Mouse (Mus musculus) liver, embryonic 13.5 days (tissue): ENCODE data around the gene Kcnh1. TPM values are rescaled to one million over a fixed set of nuclear protein-coding genes. Genes with fewer than 3 reads are reported as not detected.

Experiments used
- ATAC-seq: fragments of 200-750 bp; cut with Nextera tagmentation; 2 replicates; pipeline ENCODE4 v1.8.0; 2017; ENCODE audit warnings: low read depth, mild to moderate bottlenecking, moderate number of reproducible peaks, moderate library complexity
- DNase-seq: peaks from one replicate; pipeline ENCODE4 v3.0.0; 2022
- H3K27ac ChIP-seq: fragments of 300-500 bp; sonication (generic); 2 replicates; pipeline ENCODE4 v1.5.1; 2015; ENCODE audit warnings: moderate library complexity, mild to moderate bottlenecking, inconsistent platforms
- H3K27me3 ChIP-seq: fragments of 300-500 bp; sonication (generic); 2 replicates; pipeline ENCODE4 v1.6.1; 2015; ENCODE audit warnings: mild to moderate bottlenecking, inconsistent platforms
- H3K36me3 ChIP-seq: fragments of 300-500 bp; sonication (generic); 2 replicates; pipeline ENCODE4 v1.6.1; 2015; ENCODE audit warnings: mild to moderate bottlenecking, inconsistent platforms
- H3K4me1 ChIP-seq: fragments of 300-500 bp; sonication (generic); replicated peaks from 2 replicates; pipeline ENCODE4 v1.6.1; 2015; ENCODE audit warnings: inconsistent platforms
- H3K4me2 ChIP-seq: fragments of 300-500 bp; sonication (generic); 2 replicates; pipeline ENCODE4 v1.6.1; 2015; ENCODE audit warnings: inconsistent platforms, mild to moderate bottlenecking, moderate library complexity
- H3K4me3 ChIP-seq: fragments of 300-500 bp; sonication (generic); replicated peaks from 2 replicates; pipeline ENCODE4 v1.5.1; 2015; ENCODE audit warnings: mild to moderate bottlenecking, inconsistent platforms
- H3K9ac ChIP-seq: fragments of 300-500 bp; sonication (generic); 2 replicates; pipeline ENCODE4 v1.6.1; 2015; ENCODE audit warnings: mild to moderate bottlenecking, inconsistent platforms
- H3K9me3 ChIP-seq: fragments of 300-500 bp; sonication (generic); replicated peaks from 2 replicates; pipeline ENCODE4 v1.6.1; 2016; ENCODE audit warnings: inconsistent platforms
- WGBS: fragments of 180-500 bp; shearing (Covaris S2); methylation state at CpG from one replicate; pipeline ENCODE4 v1.1.7; 2015; ENCODE audit not compliant: insufficient replicate concordance; 5-methylcytosine and 5-hydroxymethylcytosine counted together
- polyA plus RNA-seq: library from polyadenylated mRNA; unstranded; fragments of >200 nt; fragmentation: Nextera tagmentation; extraction: Ambion mirVana; gene quantifications from 2 replicates; pipeline ENCODE4 v1.2.1, GENCODE M21; 2015

Kcnh1 gene
- polyA plus RNA-seq, 1 experiment from 2014 or later = 0.02 TPM

- 65% methylated on average over 6 of the region's 6 CpGs for WGBS
- DNase-seq (no peak), ATAC-seq (no peak)
- Histone ChIP-seq H3K4me1 (no peaks in the 10 kb centered on the region), H3K27ac (no peak overlapping the region), H3K4me2 (no peak overlapping the region), H3K4me3 (no peak overlapping the region), H3K9me3 (no peaks in the 10 kb centered on the region), H3K36me3 (no peaks in the 10 kb centered on the region), H3K9ac (no peak overlapping the region), H3K27me3 (no peaks in the 10 kb centered on the region)
Measured at GRCm38 (mm10) chr1:192266956-192267355, 76.4 kb downstream of the Kcnh1 start.

GRCm38 (mm10) chr1:192268878-192269277 lies 78.3 kb downstream of the Kcnh1 start:
- Histone ChIP-seq H3K4me3 (no peak overlapping the region), H3K27ac (no peak overlapping the region), H3K4me1 (no peaks in the 10 kb centered on the region), H3K9ac (no peak overlapping the region), H3K4me2 (no peak overlapping the region), H3K36me3 (no peaks in the 10 kb centered on the region), H3K27me3 (no peaks in the 10 kb centered on the region), H3K9me3 (no peaks in the 10 kb centered on the region)
- ATAC-seq (no peak), DNase-seq (no peak)
- 67% methylated on average over 5 of the region's 5 CpGs for WGBS

GRCm38 (mm10) chr1:192269911-192270310 lies 79.3 kb downstream of the Kcnh1 start:
- 75% methylated on average over 9 of the region's 9 CpGs for WGBS
- no peak overlapping the region for H3K9ac ChIP-seq
- H3K4me1 ChIP-seq = no peaks in the 10 kb centered on the region
- H3K27ac ChIP-seq = no peak overlapping the region
- H3K27me3 ChIP-seq = no peaks in the 10 kb centered on the region
- no peak for DNase-seq
- no peak overlapping the region for H3K4me2 ChIP-seq
- ATAC-seq = no peak
- H3K9me3 ChIP-seq = no peaks in the 10 kb centered on the region
- no peaks in the 10 kb centered on the region for H3K36me3 ChIP-seq
- no peak overlapping the region for H3K4me3 ChIP-seq

GRCm38 (mm10) chr1:192277801-192278385 lies 87.3 kb downstream of the Kcnh1 start:
- no peak for ATAC-seq
- no peak overlapping the region for H3K4me3 ChIP-seq
- no peak overlapping the region for H3K4me2 ChIP-seq
- no peaks in the 10 kb centered on the region for H3K36me3 ChIP-seq
- no peaks in the 10 kb centered on the region for H3K9me3 ChIP-seq
- no peaks in the 10 kb centered on the region for H3K4me1 ChIP-seq
- DNase-seq = no peak
- 58% methylated on average over 5 of the region's 5 CpGs for WGBS
- no peak overlapping the region for H3K27ac ChIP-seq
- no peak overlapping the region for H3K9ac ChIP-seq
- no peaks in the 10 kb centered on the region for H3K27me3 ChIP-seq

- H3K9me3 ChIP-seq = no peaks in the 10 kb centered on the region
- 52% methylated on average over 3 of the region's 3 CpGs for WGBS
- ATAC-seq (no peak), DNase-seq (no peak)
- H3K36me3 ChIP-seq = no peaks in the 10 kb centered on the region
- no peaks in the 10 kb centered on the region for H3K27me3 ChIP-seq
- H3K27ac ChIP-seq = no peak overlapping the region
- H3K4me2 ChIP-seq = no peak overlapping the region
- H3K4me1 ChIP-seq = no peaks in the 10 kb centered on the region
- H3K4me3 ChIP-seq = no peak overlapping the region
- no peak overlapping the region for H3K9ac ChIP-seq
Measured at GRCm38 (mm10) chr1:192284340-192284739, 93.8 kb downstream of the Kcnh1 start.

GRCm38 (mm10) chr1:192284950-192285349 lies 94.4 kb downstream of the Kcnh1 start:
- no peaks in the 10 kb centered on the region for H3K9me3 ChIP-seq
- no peak overlapping the region for H3K4me3 ChIP-seq
- H3K9ac ChIP-seq = no peak overlapping the region
- H3K4me2 ChIP-seq = no peak overlapping the region
- DNase-seq = no peak
- no peaks in the 10 kb centered on the region for H3K27me3 ChIP-seq
- H3K36me3 ChIP-seq = no peaks in the 10 kb centered on the region
- WGBS = 54% methylated on average over 3 of the region's 3 CpGs
- H3K4me1 ChIP-seq = no peaks in the 10 kb centered on the region
- H3K27ac ChIP-seq = no peak overlapping the region
- ATAC-seq = no peak

- Histone ChIP-seq H3K9ac (no peak overlapping the region), H3K36me3 (no peaks in the 10 kb centered on the region), H3K27ac (no peak overlapping the region), H3K4me2 (no peak overlapping the region), H3K4me1 (no peaks in the 10 kb centered on the region), H3K27me3 (no peaks in the 10 kb centered on the region), H3K4me3 (no peak overlapping the region), H3K9me3 (no peaks in the 10 kb centered on the region)
- WGBS = 71% methylated on average over 8 of the region's 8 CpGs
- ATAC-seq (no peak), DNase-seq (no peak)
Measured at GRCm38 (mm10) chr1:192288456-192288855, 97.9 kb downstream of the Kcnh1 start.

GRCm38 (mm10) chr1:192291286-192291685 lies 100.7 kb downstream of the Kcnh1 start:
- Histone ChIP-seq H3K9ac (no peak overlapping the region), H3K9me3 (no peaks in the 10 kb centered on the region), H3K4me3 (no peak overlapping the region), H3K27me3 (no peaks in the 10 kb centered on the region), H3K27ac (no peak overlapping the region), H3K4me1 (no peaks in the 10 kb centered on the region), H3K36me3 (no peaks in the 10 kb centered on the region), H3K4me2 (no peak overlapping the region)
- ATAC-seq (no peak), DNase-seq (no peak)
- 49% methylated on average over 3 of the region's 3 CpGs for WGBS

GRCm38 (mm10) chr1:192293391-192293790 lies 102.8 kb downstream of the Kcnh1 start:
- H3K9me3 ChIP-seq = no peaks in the 10 kb centered on the region
- H3K4me3 ChIP-seq = no peak overlapping the region
- no peak overlapping the region for H3K27ac ChIP-seq
- no peaks in the 10 kb centered on the region for H3K4me1 ChIP-seq
- ATAC-seq = no peak
- no peaks in the 10 kb centered on the region for H3K27me3 ChIP-seq
- DNase-seq = no peak
- WGBS = 28% methylated on average over 4 of the region's 4 CpGs
- no peak overlapping the region for H3K9ac ChIP-seq
- no peaks in the 10 kb centered on the region for H3K36me3 ChIP-seq
- no peak overlapping the region for H3K4me2 ChIP-seq

- DNase-seq (no peak), ATAC-seq (no peak)
- Histone ChIP-seq H3K36me3 (no peaks in the 10 kb centered on the region), H3K4me2 (no peak overlapping the region), H3K4me3 (no peak overlapping the region), H3K9ac (no peak overlapping the region), H3K27ac (no peak overlapping the region), H3K4me1 (no peaks in the 10 kb centered on the region), H3K27me3 (no peaks in the 10 kb centered on the region), H3K9me3 (no peaks in the 10 kb centered on the region)
- 64% methylated on average over 3 of the region's 3 CpGs for WGBS
Measured at GRCm38 (mm10) chr1:192293921-192294320, 103.3 kb downstream of the Kcnh1 start.

- no peaks in the 10 kb centered on the region for H3K4me1 ChIP-seq
- no peak overlapping the region for H3K27ac ChIP-seq
- H3K9ac ChIP-seq = no peak overlapping the region
- no peak overlapping the region for H3K4me3 ChIP-seq
- H3K27me3 ChIP-seq = no peaks in the 10 kb centered on the region
- DNase-seq (no peak), ATAC-seq (no peak)
- no peak overlapping the region for H3K4me2 ChIP-seq
- no peaks in the 10 kb centered on the region for H3K9me3 ChIP-seq
- no peaks in the 10 kb centered on the region for H3K36me3 ChIP-seq
- 60% methylated on average over 11 of the region's 11 CpGs for WGBS
Measured at GRCm38 (mm10) chr1:192295243-192295860, 104.8 kb downstream of the Kcnh1 start.

- Histone ChIP-seq H3K4me3 (no peak overlapping the region), H3K27ac (no peak overlapping the region), H3K4me2 (no peak overlapping the region), H3K9ac (no peak overlapping the region), H3K9me3 (no peaks in the 10 kb centered on the region), H3K4me1 (no peaks in the 10 kb centered on the region), H3K36me3 (no peaks in the 10 kb centered on the region), H3K27me3 (no peaks in the 10 kb centered on the region)
- ATAC-seq (no peak), DNase-seq (no peak)
Measured at GRCm38 (mm10) chr1:192295902-192296301, 105.3 kb downstream of the Kcnh1 start.
